In the genomic region with DNA sequence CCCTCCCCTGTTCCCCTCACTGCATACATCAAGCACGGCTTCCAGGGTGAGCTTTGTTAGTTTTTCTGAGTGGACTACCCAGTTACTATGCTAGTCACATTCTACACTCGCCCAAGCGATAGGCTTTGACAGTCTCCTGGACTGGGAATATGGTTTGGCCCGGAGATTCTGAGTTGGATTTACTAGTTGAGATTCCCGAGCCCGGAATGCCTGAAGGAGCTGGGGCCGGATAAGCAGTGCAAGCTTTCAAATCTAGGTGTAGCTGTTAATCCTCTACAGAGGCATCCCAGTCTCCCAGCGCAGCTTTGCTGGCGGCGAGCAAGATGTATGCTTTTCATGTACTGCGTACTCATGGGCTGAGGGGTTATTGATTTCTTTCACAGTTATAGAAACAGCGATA, we compare ENCODE assay signal across 8 mouse cellular contexts. TPM values are rescaled to one million over a fixed set of nuclear protein-coding genes. Genes with fewer than 3 reads are reported as not detected.
DNase-seq lines count a peak whose midpoint lies in the region; ATAC-seq and TF ChIP-seq lines count a peak whose summit lies in the region.

No protein-coding gene starts in this region.

- peaks cover 0 to 6% of the 10 kb centered on the region in 2 experiments; a peak in 1 of 4 replicates for H3K4me1 ChIP-seq in ES-E14 (ENCODE audit: control insufficient read depth in 2 of 2, insufficient read depth in 2 of 2, low read length in 2 of 2, poor library complexity in 1 of 2)
- H3K4me1 ChIP-seq in forebrain, embryonic 14.5 days (ENCODE audit: control insufficient read depth, insufficient read depth, low read length), result peaks cover 12% of the 10 kb centered on the region
- peaks cover 7% of the 10 kb centered on the region for H3K4me1 ChIP-seq in intestine, embryonic 16.5 days (ENCODE audit: control insufficient read depth, insufficient read depth, low read length)

- peak overlapping the region; percentile 69 for H3K4me2 ChIP-seq in forebrain, embryonic 14.5 days (ENCODE audit: low read length)
- peak overlapping the region; percentile 63 for H3K4me2 ChIP-seq in intestine, embryonic 16.5 days (ENCODE audit: low read depth, low read length)

- no peak overlapping the region for H3K27ac ChIP-seq in ES-E14 (ENCODE audit: insufficient read depth, low read depth, low read length, poor library complexity, severe bottlenecking)
- peak overlapping the region; percentile 84 for H3K27ac ChIP-seq in forebrain, embryonic 14.5 days (ENCODE audit: low read depth, low read length)
- peak overlapping the region; percentile 86 for H3K27ac ChIP-seq in intestine, embryonic 16.5 days (ENCODE audit: low read length)

- peak overlapping the region; percentile 37 to 43 for H3K4me3 ChIP-seq in ES-E14 (ENCODE audit: insufficient read depth in 1 of 2, low read depth in 1 of 2, low read length in 2 of 2, poor library complexity in 1 of 2, severe bottlenecking in 1 of 2)
- peak overlapping the region; percentile 60 for H3K4me3 ChIP-seq in forebrain, embryonic 14.5 days (ENCODE audit: low read depth, low read length)
- peak overlapping the region; percentile 65 for H3K4me3 ChIP-seq in intestine, embryonic 16.5 days (ENCODE audit: low read length)

- peak; percentile 42 for ATAC-seq in forebrain, embryonic 14.5 days
- ATAC-seq in intestine, embryonic 16.5 days, result peak; percentile 60

- no peak for DNase-seq in ES-E14 (ENCODE audit: low read depth, low spot score)
- peak; percentile 50 for DNase-seq in brain, embryonic 18.5 days (ENCODE audit: low read depth, low spot score)
- DNase-seq in forebrain, embryonic 14.5 days (ENCODE audit: low spot score), result peak; percentile 80
- DNase-seq in left cerebral cortex, adult 9 months (ENCODE audit: low spot score in 2 of 2), result peak; percentile 30 to 68
- peak; percentile 23 for DNase-seq in lung, postnatal 36 days
- peak; percentile 56 for DNase-seq in right cerebral cortex, postnatal 4 days
- no peak for DNase-seq in thymus, postnatal 36 days

- no peaks in the 10 kb centered on the region for H3K36me3 ChIP-seq in ES-E14 (ENCODE audit: control insufficient read depth, insufficient read depth, low read length, poor library complexity, severe bottlenecking)
- no peaks in the 10 kb centered on the region for H3K36me3 ChIP-seq in forebrain, embryonic 14.5 days (ENCODE audit: control insufficient read depth, insufficient read depth, low read length)
- no peaks in the 10 kb centered on the region for H3K36me3 ChIP-seq in intestine, embryonic 16.5 days (ENCODE audit: control insufficient read depth, insufficient read depth, low read length)

- peak overlapping the region; percentile 25; the same call in 1 of the 2 replicates for H3K9ac ChIP-seq in ES-E14 (ENCODE audit: insufficient read depth, low read depth, low read length, poor library complexity, severe bottlenecking)
- H3K9ac ChIP-seq in forebrain, embryonic 14.5 days (ENCODE audit: low read length), result peak overlapping the region; percentile 74
- peak overlapping the region; percentile 69 for H3K9ac ChIP-seq in intestine, embryonic 16.5 days (ENCODE audit: low read depth, low read length)

- in situ Hi-C loops in ES-E14 (cut with MboI; ENCODE audit: low sequenced_read_pairs in 2 of 2, unreplicated experiment in 2 of 2), result no loop called here

- WGBS in forebrain, embryonic 14.5 days, result under 1% methylated on average over 12 of the region's 12 CpGs
- under 1% methylated on average over 12 of the region's 12 CpGs for whole genome bisulfite sequencing in intestine, embryonic 16.5 days

- H3K9me3 ChIP-seq in ES-E14 (ENCODE audit: control insufficient read depth, insufficient read depth, low read depth, low read length), result no peaks in the 10 kb centered on the region
- H3K9me3 ChIP-seq in forebrain, embryonic 14.5 days (replicated peaks; ENCODE audit: control insufficient read depth, low read length), result no peaks in the 10 kb centered on the region
- H3K9me3 ChIP-seq in intestine, embryonic 16.5 days (ENCODE audit: control insufficient read depth, low read length), result no peaks in the 10 kb centered on the region

- no peaks in the 10 kb centered on the region for H3K27me3 ChIP-seq in forebrain, embryonic 14.5 days (replicated peaks; ENCODE audit: control insufficient read depth, insufficient read depth, low read length)
- H3K27me3 ChIP-seq in intestine, embryonic 16.5 days (replicated peaks; ENCODE audit: control insufficient read depth, insufficient read depth, low read length), result no peaks in the 10 kb centered on the region

TF ChIP-seq in ES-E14, 5 proteins besides CTCF, POLR2A, EP300 and RAD21:
- no peak for TF ChIP-seq CHD2 (IDR thresholded peaks at IDR 0.05; ENCODE audit: low read depth, low read length)
- TF ChIP-seq HCFC1 (IDR thresholded peaks at IDR 0.05; ENCODE audit: borderline replicate concordance, insufficient read depth, low read length), result no peak
- TF ChIP-seq ZNF384 (IDR thresholded peaks at IDR 0.05; ENCODE audit: low read depth, low read length), result no peak
- TF ChIP-seq MAFK (IDR thresholded peaks at IDR 0.05; ENCODE audit: insufficient read depth, low read depth, low read length), result no peak
- TF ChIP-seq ZC3H11A (IDR thresholded peaks at IDR 0.05; ENCODE audit: borderline replicate concordance, low read depth, low read length), result no peak

RNA-seq across cellular contexts. Expression of gene Flrt3, which starts 0.8 kb away (rescaled TPM):
- 4.6 and 7.6 TPM in 2 replicates for total RNA-seq in ES-E14 (2012; rRNA removed)
- polyA plus RNA-seq in forebrain, embryonic 14.5 days (2014; fragmentation: Nextera tagmentation; extraction: Ambion mirVana), result 62.5 and 64.3 TPM in 2 replicates
- 30.1 and 30.4 TPM in 2 replicates for polyA plus RNA-seq in intestine, embryonic 16.5 days (2015; fragmentation: Nextera tagmentation; extraction: Ambion mirVana)

Comparison
In these comparisons a context has a peak if more than half of its experiments do, and no peak if none do; other contexts are left out.
1. DNase-seq: peak in brain, embryonic 18.5 days (single experiment), forebrain, embryonic 14.5 days (single experiment), left cerebral cortex, adult 9 months (2 of 2), lung, postnatal 36 days (single experiment) and right cerebral cortex, postnatal 4 days (single experiment); none in ES-E14 (single experiment) and thymus, postnatal 36 days (0 of 2).
2. Peak in every context shown above with its lines, with median percentiles within 50 percentile points of each other: H3K4me3 ChIP-seq and H3K9ac ChIP-seq.